Mouse (Mus musculus) neutrophil, adult 5-6 weeks (primary cell): ENCODE results near the gene Vmn2r84. TPM values are rescaled to one million over a fixed set of nuclear protein-coding genes. Genes with fewer than 3 reads are reported as not detected.

Experiments used
- ATAC-seq: fragments of 151-379, 151-347 bp; 2 replicates; pipeline ENCODE4 v1.8.0; 2017; ENCODE audit warnings: mild to moderate bottlenecking, moderate TSS enrichment; ENCODE audit not compliant: insufficient number of reproducible peaks, poor library complexity, low FRiP score, severe bottlenecking; ENCODE audit errors: extremely low read depth
- total RNA-seq: library from RNA; stranded (forward); fragments of 200-1000 nt; gene quantifications from 2 replicates; pipeline ENCODE4 v1.2.3, GENCODE M21; 2017

Gene Vmn2r84
- total RNA-seq, 1 experiment from 2014 or later = 0.12 TPM

DNA sequence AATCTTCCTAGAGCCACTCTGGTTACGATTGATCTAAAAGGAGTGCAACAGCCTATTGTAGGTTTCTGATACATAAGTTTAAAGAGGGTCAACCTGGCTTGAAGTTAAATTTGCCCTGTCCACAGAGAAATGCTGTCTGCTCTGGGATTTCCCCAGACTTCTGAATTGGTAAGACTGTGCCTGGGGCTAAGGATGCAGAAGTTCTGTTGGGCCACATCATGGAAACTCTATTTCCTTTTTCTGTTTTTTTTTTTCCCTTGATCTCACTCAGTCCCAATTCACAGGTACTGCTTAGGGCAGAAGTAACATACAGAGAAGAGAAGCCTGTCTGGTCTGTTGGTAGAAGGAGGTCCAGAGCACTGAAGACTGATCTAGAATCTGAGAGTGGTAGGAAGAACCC is 63.4 kb downstream of the Vmn2r84 start:
- peak; percentile 33; the same call in 1 of the 2 replicates for ATAC-seq

Other genes starting within 250 kb of the Vmn2r84 start
- gene Olfr825, start 227.6 kb downstream of the Vmn2r84 start, total RNA-seq = not detected in 2 replicates
- gene Olfr826, start 210.1 kb downstream of the Vmn2r84 start, total RNA-seq = not detected in 2 replicates
- 0.12 TPM in 1 of 2 replicates, not detected in the other for gene Olfr827, start 179.9 kb downstream of the Vmn2r84 start, total RNA-seq
- 0.61 and 1.0 TPM in 2 replicates for gene Neurod4, start 114.1 kb downstream of the Vmn2r84 start, total RNA-seq
- gene Tespa1, start 71.5 kb downstream of the Vmn2r84 start, total RNA-seq = 70.0 and 70.5 TPM in 2 replicates
- gene Vmn2r85, start 35.4 kb upstream of the Vmn2r84 start, total RNA-seq = not detected in 2 replicates
- gene Vmn2r86, start 61.7 kb upstream of the Vmn2r84 start, total RNA-seq = not detected in 2 replicates
- not detected in 2 replicates for gene Vmn2r87, start 103.1 kb upstream of the Vmn2r84 start, total RNA-seq